Mouse (Mus musculus) thymus, postnatal 0 days (tissue): ENCODE results near the gene B4galt4. TPM values are rescaled to one million over a fixed set of nuclear protein-coding genes. Genes with fewer than 3 reads are reported as not detected.

Experiments
- DNase-seq: peaks from one replicate; pipeline ENCODE4 v3.0.0-alpha.2; 2015; ENCODE audit warnings: low spot score
- polyA plus RNA-seq: library from polyadenylated mRNA; unstranded; fragments of >200 nt; fragmentation: Nextera tagmentation; extraction: Ambion mirVana; gene quantifications from 2 replicates; pipeline ENCODE4 v1.2.1, GENCODE M21; 2015

Gene B4galt4
- polyA plus RNA-seq, 1 experiment from 2014 or later, result 8.3 TPM

DNA sequence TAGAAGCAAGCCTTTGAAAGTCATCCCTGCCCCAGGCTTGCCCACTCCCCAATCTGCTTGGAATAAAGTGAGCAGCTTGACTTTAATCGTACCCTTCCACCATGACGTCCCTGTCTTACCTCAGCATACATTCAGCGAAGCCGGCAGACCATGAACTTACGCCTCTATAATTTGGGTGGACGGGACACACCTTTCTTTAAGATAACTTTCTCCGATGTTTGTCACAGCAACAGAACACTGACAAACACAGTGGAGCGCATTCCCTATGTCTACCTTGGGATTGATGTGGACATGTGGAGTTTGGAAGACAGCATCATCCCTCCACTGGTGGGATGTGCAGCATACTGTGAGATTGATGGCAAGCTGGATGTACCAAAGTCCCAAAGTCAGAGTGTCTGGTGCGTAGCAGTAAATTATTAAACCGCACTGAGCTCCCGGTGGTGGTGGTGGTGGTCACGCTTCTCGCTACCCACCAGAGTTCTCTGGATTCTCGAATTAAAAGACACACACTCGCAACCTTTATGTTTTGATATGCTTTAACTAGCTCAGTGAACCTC lies 13.4 kb upstream of the B4galt4 start:
- DNase-seq, result no peak

DNA sequence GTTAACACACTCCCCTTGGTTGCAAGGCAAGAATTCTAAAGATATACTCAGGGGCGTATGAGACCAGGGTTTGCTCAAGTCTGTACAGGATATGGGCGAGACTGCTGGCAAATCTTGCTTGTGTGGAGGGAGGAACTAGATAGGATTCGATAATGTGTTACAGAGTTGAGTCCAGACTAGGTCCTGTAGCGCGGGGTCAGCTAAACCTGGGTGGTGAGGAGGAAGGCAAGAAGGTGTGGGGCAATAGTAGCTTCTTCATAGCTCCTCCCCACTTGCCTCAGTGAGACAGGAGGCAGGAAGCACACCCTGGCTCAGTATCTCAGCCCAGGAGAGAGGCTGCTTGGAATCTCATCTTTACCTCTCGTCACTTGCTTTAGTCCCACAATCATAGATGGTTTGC lies 12.9 kb upstream of the B4galt4 start:
- DNase-seq, result no peak

DNA sequence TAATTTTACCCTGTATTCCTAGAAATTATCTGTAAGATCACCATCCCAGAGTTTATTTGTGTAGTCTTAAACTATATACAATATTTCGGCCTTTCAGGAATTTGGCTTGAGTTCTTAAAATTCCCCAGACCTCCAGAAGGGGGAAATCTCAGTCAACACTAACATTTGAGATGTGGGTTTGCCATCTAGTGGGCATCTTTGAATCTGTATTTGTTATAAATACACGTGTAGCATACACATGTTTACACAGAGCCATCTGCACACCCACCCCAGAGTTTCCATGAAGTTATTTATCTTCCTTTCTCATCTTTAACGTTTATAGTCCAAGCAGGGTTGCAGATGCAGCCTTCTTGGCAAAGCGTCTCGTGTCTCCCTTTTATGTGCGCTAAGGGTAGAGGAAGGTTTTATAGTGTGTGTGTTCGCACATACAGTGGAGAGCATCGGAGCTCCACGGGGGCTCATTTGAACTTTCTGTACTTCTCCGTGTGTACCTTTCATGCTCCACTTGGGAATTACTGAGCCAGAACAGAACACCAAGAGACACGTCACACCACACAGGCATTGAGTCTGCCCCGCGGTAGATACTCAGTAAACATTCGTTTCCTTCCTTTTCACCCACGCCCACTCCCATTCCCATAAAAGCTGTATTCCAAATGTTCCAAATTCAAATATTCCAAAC lies 12.3 kb upstream of the B4galt4 start:
- peak; percentile 61 for DNase-seq

DNA sequence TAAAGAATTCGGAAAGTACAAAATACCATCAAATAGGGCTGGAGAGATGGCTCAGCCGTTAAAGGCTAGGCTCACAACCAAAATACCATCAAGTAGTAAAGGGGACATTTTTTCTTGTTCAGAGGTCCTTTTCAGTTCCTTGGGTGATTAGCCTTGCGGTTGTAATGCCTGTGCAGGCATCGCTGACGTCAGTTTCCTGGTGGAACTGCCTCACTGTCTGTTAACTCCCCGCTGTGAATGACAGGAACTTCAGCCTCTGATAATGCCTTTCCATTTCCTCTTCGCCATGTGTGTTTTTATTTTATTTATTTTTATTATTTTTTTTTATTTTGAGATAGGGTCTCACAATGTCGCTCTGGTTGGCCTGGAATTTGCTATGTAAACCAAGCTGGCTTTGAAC lies 11.1 kb upstream of the B4galt4 start:
- DNase-seq, result peak; percentile 43

DNA sequence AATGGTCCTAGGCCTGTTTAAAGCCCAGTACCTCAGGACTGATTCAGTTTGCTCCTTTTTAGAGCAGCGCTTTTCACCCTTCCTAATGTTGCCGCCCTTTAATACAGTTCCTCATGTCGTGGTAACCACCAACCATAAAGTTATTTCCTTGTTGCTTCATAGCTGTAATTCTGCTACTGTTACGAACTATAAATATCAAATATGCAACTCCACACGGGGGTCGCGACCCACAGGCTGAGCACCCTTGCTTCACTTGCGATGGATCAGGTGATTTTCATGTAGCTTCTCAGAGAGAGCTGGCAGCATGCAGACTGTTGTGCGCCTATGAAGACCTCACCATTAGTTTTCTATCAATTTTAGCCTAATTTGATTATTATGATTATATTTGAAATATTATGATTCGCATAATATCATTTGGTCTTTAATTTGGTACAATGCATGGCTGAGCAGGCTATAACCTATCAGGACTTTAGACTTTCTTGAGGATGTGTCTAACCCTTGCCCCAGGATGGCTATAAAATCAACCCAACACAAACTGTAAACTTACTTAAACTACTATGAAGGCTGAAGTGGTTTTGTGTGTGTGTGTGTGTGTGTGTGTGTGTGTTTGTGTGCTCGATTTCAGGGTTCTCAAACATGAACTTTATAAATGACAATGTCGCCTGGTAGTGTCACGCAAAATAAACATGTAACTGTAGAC lies 710 bp upstream of the B4galt4 start:
- no peak for DNase-seq

DNA sequence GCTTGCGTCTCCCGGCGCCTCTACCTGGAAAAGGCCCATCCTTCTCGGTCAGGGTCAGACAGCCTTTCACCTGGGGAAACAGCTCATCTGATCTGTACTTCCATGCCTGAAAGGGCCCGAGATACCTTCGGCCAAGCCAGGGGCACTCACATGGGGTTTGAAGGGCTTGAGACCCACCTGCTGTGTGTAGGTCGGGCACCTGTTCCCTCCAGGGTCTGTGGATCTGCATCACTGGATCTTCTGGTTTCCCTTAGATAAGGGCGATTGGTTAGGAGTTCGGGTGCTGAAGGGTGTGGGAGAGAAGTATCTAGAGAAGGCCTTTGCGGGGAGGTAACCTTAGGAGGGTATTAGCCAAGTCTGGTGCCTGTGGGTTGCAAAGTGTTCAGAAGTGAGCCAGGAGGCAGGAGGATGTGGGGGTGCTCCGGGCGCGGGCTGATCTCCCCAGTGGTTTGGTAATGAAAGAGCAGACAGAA lies 631 bp downstream of the B4galt4 start:
- DNase-seq, result peak; percentile 60

DNA sequence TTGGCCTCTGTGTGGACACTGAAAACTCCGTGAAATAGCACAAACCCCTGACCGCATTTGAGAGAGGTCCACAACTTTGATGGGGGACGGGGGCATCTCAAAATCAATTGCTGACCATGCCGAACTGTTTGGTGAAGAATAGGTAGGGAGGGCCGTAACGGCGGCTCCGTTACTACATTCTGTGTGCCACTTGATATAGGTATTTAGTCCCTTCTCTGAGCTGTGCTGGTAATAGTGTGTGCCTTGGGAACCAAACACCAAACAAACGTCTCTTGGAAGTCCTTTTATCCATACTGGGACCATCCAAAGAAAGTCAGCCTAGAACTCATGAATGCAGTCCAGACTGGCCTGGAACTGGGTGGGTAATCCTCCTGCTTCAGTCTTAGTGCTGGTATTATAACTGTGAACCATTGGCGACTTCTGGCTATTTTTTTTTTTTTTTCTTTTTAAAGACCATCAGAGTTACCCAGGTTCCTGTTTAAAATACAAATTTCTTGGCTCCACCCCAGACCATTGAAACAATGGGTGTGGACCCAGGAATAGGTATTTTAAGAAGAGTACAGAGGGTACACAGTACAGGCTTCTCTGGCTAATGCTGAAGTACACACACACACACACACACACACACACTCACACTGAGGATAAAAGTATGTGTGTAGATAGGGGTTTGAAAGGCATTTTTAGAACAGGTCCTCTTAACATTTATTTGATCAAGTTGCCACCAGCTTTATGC lies 2.0 kb downstream of the B4galt4 start:
- no peak for DNase-seq

DNA sequence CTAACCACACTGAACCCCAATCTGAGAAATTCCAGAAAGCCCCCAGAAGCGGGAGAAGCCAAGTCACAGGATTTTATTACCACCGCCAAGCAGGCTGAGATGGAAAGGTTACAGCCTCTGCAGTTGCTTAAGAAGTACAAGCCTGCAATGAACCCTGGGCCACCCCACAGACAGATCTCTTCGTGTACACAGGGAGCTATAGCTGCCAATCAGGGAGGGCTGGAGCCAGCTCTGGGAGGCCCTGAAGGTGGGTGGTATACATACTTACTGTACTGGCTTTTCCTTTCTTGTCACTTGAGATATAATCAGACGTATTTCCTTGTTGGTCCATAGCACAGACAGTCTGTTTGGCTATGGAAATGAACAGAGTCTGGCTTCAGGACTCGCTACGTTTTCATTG lies 8.7 kb downstream of the B4galt4 start:
- no peak for DNase-seq

DNA sequence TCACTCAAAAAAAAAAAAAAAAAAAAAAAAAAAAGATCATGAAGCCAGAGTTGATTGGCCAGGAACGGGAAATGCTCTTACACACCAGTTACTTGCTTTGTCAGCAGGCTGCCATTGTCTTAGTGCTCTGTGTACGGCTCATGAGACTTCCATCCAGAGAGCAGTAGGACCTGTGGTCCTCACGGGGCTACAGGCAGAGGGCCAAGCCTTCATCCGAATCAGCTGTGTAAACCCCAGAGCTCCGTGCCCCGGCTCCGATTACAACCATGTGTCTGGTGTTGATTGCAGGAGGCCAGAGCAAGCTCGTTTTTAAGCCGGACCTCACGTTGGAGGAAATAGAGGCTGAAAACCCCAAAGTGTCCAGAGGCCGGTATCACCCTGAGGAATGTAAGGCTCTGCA lies 11.6 kb downstream of the B4galt4 start:
- DNase-seq, result no peak

DNA sequence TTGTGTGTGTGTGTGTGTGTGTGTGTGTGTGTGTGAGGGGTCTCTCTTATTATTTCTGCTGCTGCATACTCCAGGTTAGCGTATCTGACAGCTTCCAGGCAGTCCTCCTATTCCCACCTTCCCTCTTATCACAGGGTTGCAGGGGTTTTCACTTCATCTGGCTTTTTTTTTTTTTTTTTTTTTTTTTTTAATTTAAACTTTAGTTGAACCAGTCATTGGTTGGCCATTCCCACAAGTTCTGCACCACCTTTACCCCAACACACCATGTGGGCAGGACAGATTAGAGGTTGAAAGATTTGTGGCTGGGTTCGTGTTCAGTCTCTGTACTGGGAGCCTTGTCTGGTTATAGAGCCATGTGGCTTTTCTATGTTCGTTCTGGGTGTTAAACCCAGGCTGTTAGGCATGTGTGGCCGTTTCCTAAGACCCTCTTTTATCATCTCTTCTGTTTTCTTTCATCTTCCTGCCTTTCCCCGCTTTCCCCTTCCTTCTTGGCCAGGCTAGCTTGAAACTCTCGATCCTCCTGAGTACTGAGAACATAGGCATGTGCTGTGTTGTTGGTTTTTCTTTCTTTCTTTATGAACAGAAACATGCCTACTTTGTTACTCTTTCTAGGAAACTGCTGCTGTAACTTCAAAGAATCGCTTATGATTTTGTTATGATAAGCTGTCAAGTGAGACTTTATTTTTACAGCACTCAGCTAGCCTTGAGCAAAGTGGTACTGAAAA lies 13.6 kb downstream of the B4galt4 start:
- DNase-seq, result no peak

DNA sequence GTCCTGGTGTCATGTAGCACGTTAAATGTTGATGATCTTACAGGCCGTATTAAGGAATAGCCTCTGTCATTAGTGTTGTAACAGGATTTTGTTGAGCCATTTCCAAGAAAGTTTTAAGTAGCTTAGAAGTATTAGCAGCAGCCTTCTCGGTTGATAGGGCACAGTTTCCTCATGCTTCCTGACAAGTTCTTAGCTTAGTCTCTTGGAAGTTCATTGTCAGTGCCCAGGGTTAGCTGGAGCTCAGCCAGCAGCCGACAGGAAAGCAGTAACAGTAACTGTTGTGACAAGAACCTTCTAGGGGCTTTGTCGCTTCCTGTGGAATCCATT lies 14.1 kb downstream of the B4galt4 start:
- DNase-seq, result no peak

DNA sequence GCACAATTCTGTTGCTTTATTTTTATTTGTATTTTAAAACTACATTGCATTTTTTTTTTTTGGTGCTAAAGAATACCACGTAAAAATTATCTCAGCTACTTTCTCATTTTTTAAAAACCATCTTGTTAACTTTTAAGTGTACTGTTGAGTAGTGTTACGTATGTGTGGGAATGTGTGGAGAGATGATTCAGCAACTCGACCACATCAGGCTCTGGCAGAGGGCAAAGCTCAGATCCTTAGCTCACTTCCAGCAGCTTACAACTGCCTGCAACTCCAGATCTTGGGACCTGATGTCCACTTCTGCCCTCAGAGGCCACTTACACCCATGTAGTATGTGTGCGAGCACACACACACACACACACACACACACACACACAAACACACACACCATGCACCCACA lies 14.5 kb downstream of the B4galt4 start:
- no peak for DNase-seq

DNA sequence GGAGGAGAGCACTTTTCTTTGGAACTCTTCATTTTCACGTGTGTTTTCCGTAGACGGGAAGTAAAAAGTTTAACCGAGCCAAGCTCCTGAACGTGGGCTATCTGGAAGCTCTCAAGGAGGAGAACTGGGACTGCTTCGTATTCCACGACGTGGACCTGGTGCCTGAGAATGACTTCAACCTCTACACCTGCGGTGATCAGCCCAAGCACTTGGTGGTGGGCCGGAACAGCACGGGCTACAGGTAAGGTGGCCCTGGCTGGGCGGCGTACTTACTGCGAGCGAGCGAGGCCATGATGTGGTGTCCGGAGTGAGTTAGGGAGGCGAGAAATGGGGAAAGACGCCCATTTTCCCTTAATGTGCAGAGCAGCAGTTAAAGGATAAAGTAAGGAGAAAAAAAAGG lies 15.6 kb downstream of the B4galt4 start:
- DNase-seq, result no peak

DNA sequence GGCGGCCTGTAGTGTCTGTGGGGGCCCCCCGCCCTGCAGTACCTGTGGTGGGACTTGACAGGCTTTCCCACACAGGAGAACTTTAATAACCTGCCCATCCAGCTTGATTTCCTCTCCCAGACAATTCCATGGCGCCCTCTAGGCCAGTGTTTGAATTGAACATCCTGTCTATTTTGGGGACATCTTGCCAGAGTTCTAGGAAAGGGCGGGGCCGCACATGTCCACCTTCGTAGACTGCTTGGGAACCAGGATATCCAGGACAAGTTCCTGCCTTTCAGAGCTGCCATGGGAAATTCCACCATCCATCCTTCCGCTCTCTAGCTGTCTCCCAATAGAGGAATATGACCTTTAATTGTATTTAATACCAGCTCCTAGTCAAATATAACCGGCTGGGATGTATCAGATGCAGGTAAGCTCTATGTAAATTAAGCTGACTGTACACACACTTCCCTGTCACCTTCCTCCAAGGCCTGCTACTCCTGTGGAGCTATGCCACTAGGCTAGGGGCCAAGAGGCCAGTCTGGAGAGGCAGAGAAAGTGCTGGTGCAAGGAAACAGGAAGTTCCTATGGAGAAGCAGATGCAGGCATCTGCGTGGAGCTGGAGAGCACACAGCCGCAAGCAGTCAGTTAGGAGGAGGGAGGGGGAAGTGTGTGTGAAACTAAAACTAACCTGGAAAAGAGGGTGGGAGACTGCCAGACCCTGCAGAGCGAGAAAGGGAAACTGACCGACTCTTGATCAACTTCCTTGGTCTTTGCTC lies 16.2 kb downstream of the B4galt4 start:
- DNase-seq, result no peak

DNA sequence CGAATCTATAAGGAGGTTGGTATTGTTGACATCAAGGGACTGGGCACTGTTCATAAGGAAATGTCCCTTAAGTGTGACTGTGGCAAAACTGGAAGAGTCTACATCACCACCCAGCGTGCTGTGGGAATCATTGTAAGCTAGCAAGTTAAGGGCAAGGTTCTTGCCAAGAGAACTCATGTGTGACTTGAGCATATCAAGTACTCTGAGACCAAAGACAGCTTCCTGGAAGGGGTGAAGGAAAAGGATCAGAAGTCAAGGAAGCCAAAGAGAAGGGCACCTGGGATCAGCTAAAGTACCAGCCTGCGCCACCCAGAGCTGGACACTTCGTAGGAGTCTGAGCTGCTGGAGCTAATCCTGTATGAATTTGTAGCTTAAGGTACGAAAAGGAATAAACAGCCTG lies 18.2 kb downstream of the B4galt4 start:
- no peak for DNase-seq

DNA sequence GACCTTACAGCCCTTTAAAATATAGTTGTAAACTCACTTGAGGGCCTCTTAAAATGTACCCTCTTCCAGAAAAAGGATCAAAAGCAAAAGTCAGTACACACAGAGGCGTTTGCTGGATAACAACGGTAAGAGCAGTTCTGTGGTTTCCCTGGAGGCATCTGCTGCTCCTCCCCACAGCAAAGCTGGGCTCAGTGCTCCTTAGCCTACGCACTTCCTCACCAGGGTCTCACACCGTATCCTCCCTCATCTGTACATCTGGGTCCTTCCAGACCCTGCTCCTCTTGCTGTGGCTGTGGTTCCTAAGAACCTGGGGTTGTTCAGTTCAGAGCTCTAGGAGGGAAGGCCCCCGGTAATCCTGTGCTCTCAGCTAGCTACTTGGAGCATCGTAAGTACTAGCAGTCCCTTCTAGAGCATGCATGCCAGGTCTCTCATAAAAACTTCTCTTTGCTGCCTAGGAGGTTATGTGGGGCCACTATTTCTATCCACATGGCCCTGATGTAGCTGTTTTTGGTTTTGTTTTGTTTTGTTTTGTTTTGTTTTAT lies 18.8 kb downstream of the B4galt4 start:
- peak; percentile 58 for DNase-seq

DNA sequence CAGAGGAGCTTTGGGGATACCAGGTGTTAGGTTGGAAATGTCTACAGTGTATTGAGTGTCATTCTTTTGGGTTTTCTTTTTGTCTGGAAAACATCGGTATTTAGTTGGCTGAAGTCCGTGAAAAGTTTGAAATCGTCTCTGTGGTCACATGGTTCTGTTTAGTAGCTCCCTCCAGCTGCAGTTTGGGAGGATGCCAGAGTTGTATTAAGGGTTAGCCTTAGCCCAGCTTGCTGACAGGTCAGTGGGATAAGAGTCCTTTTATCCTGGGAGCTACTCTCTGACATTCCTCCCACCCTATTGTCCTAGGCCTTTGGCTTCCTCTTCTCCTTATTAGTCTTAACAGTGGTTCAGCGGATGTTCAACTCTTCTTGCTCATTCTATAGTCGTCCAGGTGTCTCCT lies 19.9 kb downstream of the B4galt4 start:
- DNase-seq, result no peak

DNA sequence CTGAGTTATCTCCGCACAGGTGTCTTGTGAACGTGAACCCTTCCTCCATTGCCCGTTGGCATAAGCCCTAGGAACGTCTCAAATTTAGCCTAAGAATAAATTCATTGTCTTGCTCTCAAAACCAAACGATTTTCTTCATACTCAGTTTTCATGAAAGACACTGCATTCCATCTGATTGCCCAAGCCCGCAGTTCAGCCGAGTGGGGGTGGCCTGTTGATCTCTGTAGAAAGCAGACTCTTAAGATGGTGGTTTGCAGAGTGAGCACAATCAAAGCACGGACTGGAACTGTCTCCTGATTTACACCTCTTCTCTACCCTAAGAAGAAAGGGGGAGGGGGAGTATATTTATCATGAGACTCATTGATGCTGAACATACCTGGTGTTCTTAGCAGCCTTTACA lies 20.3 kb downstream of the B4galt4 start:
- DNase-seq, result no peak

DNA sequence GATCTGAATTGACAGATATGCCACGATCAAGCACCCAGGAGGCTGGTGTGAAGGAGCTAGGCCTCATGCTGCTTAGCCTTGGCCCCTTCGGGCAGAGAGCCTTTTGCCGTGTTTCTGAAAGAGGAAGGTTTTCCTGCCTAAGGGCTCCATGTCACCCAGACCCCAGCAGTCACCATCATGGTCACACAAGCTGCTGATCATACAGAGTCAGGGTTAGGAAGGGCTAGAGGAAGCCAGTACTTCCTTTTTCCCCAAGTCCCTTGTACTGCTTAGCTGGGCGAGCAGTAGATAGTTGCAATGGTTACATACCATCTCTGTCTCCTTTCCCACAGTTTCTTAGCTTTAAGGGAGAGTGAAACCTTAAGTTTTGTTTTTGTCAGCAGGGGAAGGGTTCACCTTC lies 21.4 kb downstream of the B4galt4 start:
- DNase-seq, result no peak

DNA sequence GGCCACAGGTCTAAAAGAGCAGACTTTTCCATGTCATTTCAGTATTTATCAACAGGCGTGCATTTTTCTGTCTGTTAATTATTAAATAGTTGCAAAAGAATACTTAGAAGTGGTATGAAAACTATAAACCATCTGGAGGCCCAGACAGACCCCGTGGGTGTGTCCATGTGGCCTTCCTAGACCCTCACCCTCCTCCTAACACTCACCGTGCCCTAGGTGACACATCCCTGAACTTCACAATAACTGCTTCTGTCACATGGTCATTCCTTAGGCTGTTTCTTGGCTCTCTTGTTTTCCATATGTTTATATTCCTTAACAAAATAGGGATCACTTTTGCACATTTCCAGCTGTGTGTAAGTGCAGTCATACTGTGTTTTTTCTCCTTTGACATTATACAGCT lies 24.6 kb downstream of the B4galt4 start:
- DNase-seq, result no peak

DNA sequence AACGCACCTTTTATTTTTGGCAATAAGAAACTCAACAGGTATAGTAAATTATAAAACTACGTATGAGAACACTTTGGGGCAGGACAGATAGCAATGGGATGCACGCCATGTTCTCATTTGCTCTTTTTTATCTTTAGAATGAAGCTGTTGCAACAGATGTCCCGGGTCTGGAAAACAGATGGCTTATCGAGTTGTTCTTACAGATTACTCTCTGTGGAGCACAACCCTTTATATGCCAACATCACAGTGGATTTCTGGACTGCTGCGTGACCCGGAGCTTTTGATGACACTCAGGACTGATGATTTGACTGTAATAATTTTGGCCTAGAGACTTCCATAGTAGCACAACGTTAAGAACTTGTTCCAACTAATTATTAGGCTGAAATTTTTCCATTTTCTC lies 25.7 kb downstream of the B4galt4 start:
- DNase-seq, result no peak
